Mouse (Mus musculus): ENCODE results near the gene Fsd1l. TPM values are rescaled to one million over a fixed set of nuclear protein-coding genes. Genes with fewer than 3 reads are reported as not detected.
"Not testable (repeated sequence)": the region's sequence is repeated elsewhere in the genome, so short reads cannot be mapped to it uniquely, and the experiment has no call there.

Gene Fsd1l
- polyA plus RNA-seq, 1 experiment from 2014 or later = 23.2 TPM

DNA sequence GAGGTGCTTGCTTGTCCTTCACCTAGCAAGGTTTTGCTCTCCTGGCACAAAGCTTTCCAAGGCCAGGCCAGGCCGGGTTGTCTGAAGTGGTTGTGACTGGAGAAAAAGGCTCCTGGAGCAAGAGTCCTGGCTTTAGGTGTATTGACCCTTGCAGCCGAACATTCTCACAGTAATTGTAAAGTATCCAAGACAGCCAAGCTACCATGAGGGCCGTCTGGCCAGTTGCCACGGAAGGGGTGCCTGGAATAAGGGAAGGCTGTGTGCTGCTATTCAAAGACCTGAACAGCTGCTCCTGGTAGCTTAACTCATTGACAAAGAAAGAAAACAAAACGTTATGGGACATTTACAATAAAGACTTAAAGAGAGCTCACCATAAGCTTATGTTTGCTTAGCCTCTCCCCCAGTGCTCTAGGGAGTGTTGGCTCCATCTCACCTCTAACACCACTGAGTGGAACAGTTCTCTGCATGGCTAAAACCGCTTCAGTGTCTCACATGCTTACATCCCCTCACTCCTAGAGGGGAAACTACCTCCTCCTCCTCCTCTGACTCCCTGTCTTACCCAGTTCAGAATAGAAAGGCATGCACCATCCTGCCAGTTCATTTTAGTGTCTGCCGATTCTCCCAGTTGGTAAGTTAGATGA is 6.1 kb downstream of the Fsd1l start:
- no peak for DNase-seq (ENCODE audit: low spot score)
- Histone ChIP-seq H3K4me1 (replicated peaks) (peaks cover 21% of the 10 kb centered on the region), H3K9me3 (0 out of 2 replicates have a peak, but pooled peaks cover 4% of the 10 kb centered on the region), H3K4me3 (no peak overlapping the region), H3K27ac (no peak overlapping the region), H3K27me3 (ENCODE audit: insufficient read depth, poor library complexity, severe bottlenecking) (no peaks in the 10 kb centered on the region), H3K36me3 (peaks cover 34% of the 10 kb centered on the region)
- 72% methylated on average over 7 of the region's 7 CpGs for WGBS

DNA sequence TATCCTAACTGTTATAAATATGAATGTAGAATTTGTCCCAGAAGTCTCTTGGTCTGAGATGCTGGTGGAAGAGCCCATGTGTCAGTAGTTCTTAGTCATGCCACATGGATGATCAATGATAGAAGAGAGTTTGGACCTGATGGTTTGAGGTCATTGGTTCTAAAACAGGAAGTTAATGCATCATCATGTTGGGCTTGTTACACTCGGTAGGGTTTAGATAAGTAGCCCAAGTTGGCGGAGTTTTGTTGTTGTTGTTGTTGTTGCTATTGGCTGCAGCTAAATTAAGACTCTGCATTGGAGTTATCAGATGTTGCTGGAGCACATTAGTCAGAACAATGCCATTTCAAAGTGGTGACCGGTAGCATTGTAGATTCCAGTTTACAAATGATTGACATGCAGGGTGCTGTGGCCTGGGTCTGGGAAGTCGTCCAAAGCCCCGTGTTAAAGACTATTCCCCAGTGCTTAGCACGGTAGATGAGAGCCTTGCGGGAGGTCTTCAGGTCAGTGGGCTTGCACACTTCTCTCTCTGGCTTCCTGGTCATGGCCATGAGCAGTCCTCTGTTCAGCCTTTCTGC is 7.4 kb downstream of the Fsd1l start:
- no peaks in the 10 kb centered on the region for H3K27me3 ChIP-seq (ENCODE audit: insufficient read depth, poor library complexity, severe bottlenecking)
- DNase-seq (ENCODE audit: low spot score) = no peak
- WGBS = 90% methylated on average over 7 of the region's 7 CpGs
- peaks cover 36% of the 10 kb centered on the region for H3K36me3 ChIP-seq
- H3K4me1 ChIP-seq (replicated peaks) = peaks cover 8% of the 10 kb centered on the region
- H3K27ac ChIP-seq = no peak overlapping the region
- 0 out of 2 replicates have a peak, but pooled peaks cover 4% of the 10 kb centered on the region for H3K9me3 ChIP-seq
- no peak overlapping the region for H3K4me3 ChIP-seq

DNA sequence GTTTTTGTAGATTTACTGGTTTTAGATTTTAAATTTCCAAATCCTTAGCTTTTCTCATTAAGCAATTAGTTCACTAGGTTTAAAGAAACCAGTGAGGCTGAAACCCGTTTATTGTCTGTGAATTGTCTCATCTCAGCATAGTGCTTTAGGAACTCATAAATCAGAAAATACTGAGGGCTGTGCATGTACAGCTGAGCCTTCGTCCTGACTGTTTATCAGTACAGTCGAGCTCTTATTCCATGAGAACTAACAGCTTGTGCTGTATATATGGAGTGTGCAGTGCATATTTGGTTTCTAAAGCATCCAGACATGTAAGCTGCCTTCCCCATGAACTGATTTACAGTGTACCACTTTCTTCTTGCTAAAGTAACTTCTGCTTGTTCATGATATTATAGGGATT is 26.8 kb downstream of the Fsd1l start:
- WGBS = 89% methylated on average over 3 of the region's 3 CpGs

DNA sequence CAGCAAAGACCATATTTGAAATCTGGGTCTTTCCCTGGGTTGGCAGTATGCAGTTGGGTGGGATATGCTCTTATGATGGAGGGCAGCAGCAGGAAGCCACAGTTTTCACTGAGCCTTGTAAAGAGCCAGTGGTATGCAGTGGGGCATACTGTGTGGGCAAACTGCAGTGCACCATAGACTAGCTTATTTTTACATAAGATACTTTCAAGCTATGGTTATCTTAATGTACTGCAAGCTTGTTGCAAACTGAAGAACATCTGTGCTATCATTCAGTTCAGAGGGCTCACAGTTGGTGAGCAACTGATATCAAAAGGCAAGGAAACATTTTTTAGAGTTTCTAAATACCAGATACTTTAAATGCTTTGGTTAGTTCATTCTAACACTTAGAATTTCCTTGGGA is 29.4 kb downstream of the Fsd1l start:
- no peak for DNase-seq (ENCODE audit: low spot score)
- Histone ChIP-seq H3K27ac (no peak overlapping the region), H3K4me3 (no peak overlapping the region), H3K9me3 (no peaks in the 10 kb centered on the region), H3K4me1 (replicated peaks) (no peaks in the 10 kb centered on the region), H3K27me3 (ENCODE audit: insufficient read depth, poor library complexity, severe bottlenecking) (no peaks in the 10 kb centered on the region), H3K36me3 (peaks cover 56% of the 10 kb centered on the region)

More for the DNA sequence above, 26.8 kb downstream of the Fsd1l start:
- H3K9me3 ChIP-seq = no peaks in the 10 kb centered on the region
- no peaks in the 10 kb centered on the region for H3K4me1 ChIP-seq (replicated peaks)
- H3K4me3 ChIP-seq = no peak overlapping the region
- peaks cover 62% of the 10 kb centered on the region for H3K36me3 ChIP-seq
- H3K27me3 ChIP-seq (ENCODE audit: insufficient read depth, poor library complexity, severe bottlenecking) = no peaks in the 10 kb centered on the region
- DNase-seq (ENCODE audit: low spot score) = no peak
- no peak overlapping the region for H3K27ac ChIP-seq

DNA sequence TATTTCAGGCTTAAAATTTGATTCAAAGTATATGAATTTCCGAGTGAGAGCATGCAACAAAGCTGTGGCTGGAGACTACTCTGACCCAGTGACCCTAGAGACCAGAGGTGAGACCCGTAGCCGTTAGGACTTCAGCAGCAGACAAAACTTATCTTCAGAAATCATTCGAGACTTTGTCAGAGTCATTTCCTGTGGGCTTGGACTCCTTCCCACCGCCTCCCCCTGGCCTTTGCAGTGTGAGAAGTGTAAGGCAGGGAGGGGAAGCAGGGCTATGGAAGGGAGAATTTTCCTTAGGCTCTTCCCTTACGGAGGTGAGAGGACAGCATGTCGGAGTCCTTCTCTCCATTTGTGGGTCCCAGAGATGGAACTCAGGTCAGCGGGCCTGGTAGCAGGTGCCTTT is 50.8 kb downstream of the Fsd1l start:
- no peak for DNase-seq (ENCODE audit: low spot score)

DNA sequence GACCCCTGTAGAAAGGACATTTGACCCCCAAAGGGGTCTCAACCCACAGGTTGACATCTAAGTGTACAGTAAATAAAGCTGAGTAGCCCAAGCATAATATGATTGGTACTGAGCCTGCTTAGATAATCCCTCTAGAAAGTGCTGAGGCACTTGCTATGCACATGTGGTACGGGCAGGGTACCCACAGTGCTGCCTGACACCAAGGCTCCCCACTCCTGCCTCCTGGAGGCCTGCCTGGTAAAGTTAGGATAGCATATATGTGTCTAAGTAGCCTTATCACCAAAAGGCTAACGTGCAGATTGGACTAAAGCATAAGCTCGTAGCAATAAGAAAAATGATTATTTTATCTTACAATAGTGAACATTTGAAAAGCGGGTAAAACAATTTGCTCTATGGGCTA is 57.7 kb downstream of the Fsd1l start:
- Histone ChIP-seq H3K27ac (no peak overlapping the region), H3K27me3 (ENCODE audit: insufficient read depth, poor library complexity, severe bottlenecking) (no peaks in the 10 kb centered on the region), H3K9me3 (no peaks in the 10 kb centered on the region), H3K4me1 (replicated peaks) (no peaks in the 10 kb centered on the region), H3K4me3 (no peak overlapping the region), H3K36me3 (peaks cover 25% of the 10 kb centered on the region)
- no peak for DNase-seq (ENCODE audit: low spot score)
- WGBS = 89% methylated on average over 4 of the region's 4 CpGs

More for the DNA sequence above, 50.8 kb downstream of the Fsd1l start:
- H3K27me3 ChIP-seq (ENCODE audit: insufficient read depth, poor library complexity, severe bottlenecking) = no peaks in the 10 kb centered on the region
- H3K27ac ChIP-seq = no peak overlapping the region
- H3K36me3 ChIP-seq = peaks cover 57% of the 10 kb centered on the region
- WGBS = 79% methylated on average over 8 of the region's 8 CpGs
- H3K9me3 ChIP-seq = no peaks in the 10 kb centered on the region
- no peaks in the 10 kb centered on the region for H3K4me1 ChIP-seq (replicated peaks)
- no peak overlapping the region for H3K4me3 ChIP-seq

DNA sequence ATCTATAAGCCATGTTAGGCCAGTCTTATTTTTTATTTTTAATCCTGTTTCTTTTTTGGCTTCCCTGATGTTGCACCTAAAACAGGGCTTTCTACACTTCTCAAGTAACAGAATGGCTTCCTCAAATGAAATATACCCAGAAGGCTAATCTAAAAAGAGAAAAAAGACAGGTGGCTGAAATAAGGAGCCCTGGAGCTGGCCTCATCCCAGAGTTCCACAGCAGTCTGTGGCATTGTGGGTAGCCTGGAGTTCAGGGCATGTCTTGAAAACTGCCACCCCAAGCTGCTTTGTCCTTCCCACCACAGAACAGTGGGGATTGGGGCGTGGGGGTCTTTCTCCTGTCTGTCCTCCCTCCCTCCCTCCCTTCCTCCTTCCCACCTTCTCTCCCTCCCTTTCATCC is 60.1 kb downstream of the Fsd1l start:
- no peak for DNase-seq (ENCODE audit: low spot score)

DNA sequence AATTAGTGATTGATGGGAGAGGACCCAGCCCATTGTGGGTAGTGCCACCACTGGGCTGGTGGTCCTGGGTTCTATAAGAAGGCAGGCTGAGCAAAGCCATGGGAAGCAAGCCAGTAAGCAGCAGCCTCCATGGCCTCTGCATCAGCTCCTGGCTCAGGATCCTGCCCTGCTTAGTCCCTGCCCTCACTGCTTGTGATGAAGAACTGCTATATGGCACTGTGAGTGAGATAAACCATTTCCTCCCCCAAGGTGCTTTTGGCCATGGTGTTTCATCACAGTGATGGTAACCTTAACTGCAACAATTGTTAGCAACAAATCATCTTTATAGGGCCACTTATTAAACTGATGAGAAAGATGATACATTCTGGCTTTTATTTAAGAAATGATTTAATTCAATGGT is 77.9 kb downstream of the Fsd1l start:
- not testable (repeated sequence) for H3K27ac ChIP-seq; H3K4me1 ChIP-seq (replicated peaks); H3K4me3 ChIP-seq; DNase-seq (ENCODE audit: low spot score); H3K9me3 ChIP-seq; H3K27me3 ChIP-seq (ENCODE audit: insufficient read depth, poor library complexity, severe bottlenecking); H3K36me3 ChIP-seq

More for the DNA sequence above, 60.1 kb downstream of the Fsd1l start:
- Histone ChIP-seq H3K27me3 (ENCODE audit: insufficient read depth, poor library complexity, severe bottlenecking) (no peaks in the 10 kb centered on the region), H3K4me3 (no peak overlapping the region), H3K4me1 (replicated peaks) (no peaks in the 10 kb centered on the region), H3K36me3 (peaks cover 25% of the 10 kb centered on the region), H3K9me3 (no peaks in the 10 kb centered on the region), H3K27ac (no peak overlapping the region)
- WGBS = 83% methylated on average over 1 of the region's 1 CpGs

DNA sequence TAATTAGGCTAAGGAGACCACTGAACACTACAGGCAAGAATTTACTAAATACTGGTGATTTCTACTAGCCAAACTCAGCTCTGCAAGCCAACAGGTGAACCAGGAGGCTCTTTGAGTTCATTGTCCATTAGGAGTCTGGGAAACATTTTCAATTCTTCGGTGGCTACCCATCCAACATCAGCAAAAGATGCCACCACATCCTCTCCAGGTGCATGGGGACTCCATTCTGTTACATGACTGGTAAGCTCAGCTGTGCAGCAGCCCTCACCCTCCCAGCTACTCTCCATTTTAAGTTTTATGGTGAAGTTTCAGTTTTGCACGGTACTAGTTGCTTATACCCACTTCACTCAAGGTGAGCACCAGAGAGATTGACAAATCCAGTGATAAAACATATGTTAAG is 78.8 kb downstream of the Fsd1l start:
- H3K27me3 ChIP-seq (ENCODE audit: insufficient read depth, poor library complexity, severe bottlenecking) = no peaks in the 10 kb centered on the region
- DNase-seq (ENCODE audit: low spot score) = no peak
- H3K9me3 ChIP-seq = no peaks in the 10 kb centered on the region
- peaks cover 11% of the 10 kb centered on the region for H3K4me1 ChIP-seq (replicated peaks)
- no peak overlapping the region for H3K4me3 ChIP-seq
- no peaks in the 10 kb centered on the region for H3K36me3 ChIP-seq
- 87% methylated on average over 2 of the region's 2 CpGs for WGBS
- H3K27ac ChIP-seq = no peak overlapping the region

DNA sequence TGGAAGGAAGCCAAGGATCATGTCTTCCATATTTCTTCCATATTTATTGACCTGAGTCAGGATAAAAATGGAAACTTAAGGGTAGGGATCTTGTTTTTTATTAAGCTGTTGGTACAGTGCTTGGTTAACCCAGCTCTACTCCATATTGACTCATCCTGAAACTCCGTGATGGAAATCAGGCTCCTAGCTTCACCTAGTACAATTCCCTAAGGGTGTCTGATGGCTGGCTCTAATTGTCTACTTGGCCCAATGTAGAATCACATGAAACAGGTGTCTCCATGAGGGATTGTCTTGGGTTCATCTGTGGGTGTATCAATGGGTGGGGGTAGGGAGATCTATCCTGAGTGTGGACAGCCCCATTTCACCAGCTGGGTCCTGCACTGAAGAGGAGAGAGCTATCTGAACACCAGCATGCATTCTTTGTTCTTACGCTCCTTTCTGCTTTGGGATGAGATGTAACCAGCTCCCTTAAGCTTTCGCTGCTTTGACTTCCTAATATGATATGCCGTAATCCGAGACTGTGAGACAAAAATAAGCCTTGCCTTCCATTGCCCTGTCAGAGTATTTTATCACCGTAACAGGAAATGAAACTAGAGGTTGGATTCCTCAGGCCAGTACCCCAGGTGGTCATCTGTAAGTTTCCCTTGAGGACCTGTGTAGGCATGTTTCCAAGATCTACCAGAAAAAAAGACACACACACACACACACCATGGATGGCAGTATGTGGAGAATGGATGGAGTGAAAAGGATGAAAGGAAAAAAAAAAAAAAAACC is 79.5 kb downstream of the Fsd1l start:
- Histone ChIP-seq H3K27me3 (ENCODE audit: insufficient read depth, poor library complexity, severe bottlenecking) (no peaks in the 10 kb centered on the region), H3K4me1 (replicated peaks) (peaks cover 17% of the 10 kb centered on the region), H3K27ac (no peak overlapping the region), H3K9me3 (no peaks in the 10 kb centered on the region), H3K4me3 (no peak overlapping the region), H3K36me3 (no peaks in the 10 kb centered on the region)
- no peak for DNase-seq (ENCODE audit: low spot score)
- 88% methylated on average over 6 of the region's 6 CpGs for whole genome bisulfite sequencing

DNA sequence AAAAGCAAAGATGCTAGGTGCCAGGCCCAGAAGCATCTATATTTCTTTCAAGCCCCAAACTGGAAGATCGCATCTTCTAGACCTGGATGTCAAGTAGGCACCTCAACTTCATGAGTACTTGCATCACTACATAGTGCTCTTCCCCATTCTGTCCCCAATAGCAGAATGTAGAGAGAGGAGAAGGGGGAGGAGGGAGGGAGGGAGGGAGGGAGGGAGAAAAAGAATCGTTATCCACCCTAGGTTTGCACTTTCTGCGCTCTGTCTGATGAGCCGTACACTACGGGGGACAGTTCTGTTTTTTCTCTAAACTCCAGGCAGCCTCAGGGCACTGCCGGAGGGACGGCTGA is 82.4 kb downstream of the Fsd1l start, which contains the start of gene Fktn:
Gene Fktn (plus strand): TSS at position 295 of the 347 bp plus-strand sequence.
- no peaks in the 10 kb centered on the region for H3K27me3 ChIP-seq (ENCODE audit: insufficient read depth, poor library complexity, severe bottlenecking)
- H3K4me1 ChIP-seq (replicated peaks) = peaks cover 13% of the 10 kb centered on the region
- 0 out of 2 replicates have a peak, but pooled peaks cover 4% of the 10 kb centered on the region for H3K36me3 ChIP-seq
- 9% methylated on average over 7 of the region's 7 CpGs for WGBS
- no peak for DNase-seq (ENCODE audit: low spot score)
- peak within 1 kb of the TSS; percentile 88 for H3K4me3 ChIP-seq
- H3K9me3 ChIP-seq = no peaks in the 10 kb centered on the region
- peak within 1 kb of the TSS; percentile 94 for H3K27ac ChIP-seq

DNA sequence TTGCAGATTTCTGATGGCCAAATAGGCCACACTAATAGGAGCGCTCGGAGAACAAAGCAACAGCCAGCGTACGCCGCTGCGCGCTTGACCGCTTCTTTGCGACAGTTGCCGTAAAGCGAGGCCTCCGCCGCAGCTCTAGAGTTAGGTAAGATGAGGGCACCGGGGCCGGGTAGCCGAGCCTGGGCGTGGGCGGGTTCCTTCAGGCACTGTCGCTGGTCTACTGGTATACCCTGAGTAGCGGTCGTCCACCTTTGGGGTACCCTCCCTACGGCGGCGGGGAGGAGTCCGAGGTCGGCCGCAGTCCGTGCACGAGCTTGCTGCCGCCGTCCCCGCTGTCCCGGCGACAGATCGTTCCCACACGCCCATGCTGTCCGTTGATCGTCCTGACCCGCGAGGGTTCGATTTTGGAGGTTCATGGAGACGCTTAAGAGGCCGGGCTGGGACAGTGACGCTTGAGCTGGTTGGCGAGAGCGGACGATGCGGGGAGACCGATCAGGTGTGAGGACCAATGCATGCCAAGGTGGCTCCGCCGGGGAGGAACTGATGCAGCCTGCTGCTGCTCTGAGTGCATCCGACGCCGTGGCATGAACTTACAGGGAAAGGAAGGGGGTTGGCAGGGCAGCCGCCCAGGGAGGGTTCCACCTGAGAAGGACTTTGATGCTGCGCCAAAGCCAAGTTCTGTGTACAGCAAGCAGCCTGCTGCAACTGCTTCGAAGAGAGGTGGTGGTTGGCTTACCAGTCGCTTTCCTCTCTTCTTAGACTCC is 83.0 kb downstream of the Fsd1l start:
- peak; percentile 94 for DNase-seq (ENCODE audit: low spot score)
- H3K27me3 ChIP-seq (ENCODE audit: insufficient read depth, poor library complexity, severe bottlenecking) = no peaks in the 10 kb centered on the region
- H3K4me3 ChIP-seq = peak overlapping the region; percentile 88
- H3K36me3 ChIP-seq = 0 out of 2 replicates have a peak, but pooled peaks cover 4% of the 10 kb centered on the region
- H3K4me1 ChIP-seq (replicated peaks) = peaks cover 13% of the 10 kb centered on the region
- H3K9me3 ChIP-seq = no peaks in the 10 kb centered on the region
- WGBS = 5% methylated on average over 58 of the region's 58 CpGs
- peak overlapping the region; percentile 94 for H3K27ac ChIP-seq

DNA sequence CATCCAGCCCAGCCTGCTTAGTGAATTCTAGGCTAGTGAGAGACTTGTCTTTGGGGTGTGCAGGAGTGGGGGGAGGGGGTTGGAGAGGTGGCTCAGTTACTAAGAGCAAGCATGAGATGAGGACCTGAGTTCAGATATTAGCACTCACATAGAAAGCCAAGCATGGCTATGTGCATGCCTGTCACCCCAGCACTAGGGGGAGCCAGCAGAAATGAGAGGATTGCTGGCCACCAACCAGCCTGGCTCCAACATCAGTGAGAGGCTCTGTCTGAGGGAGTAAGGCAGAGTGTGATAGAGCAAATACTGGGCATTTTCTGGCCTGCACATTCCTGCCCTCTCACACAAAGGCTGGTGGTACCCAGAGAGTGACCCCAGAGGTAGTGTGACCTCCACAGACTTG is 84.7 kb downstream of the Fsd1l start:
- H3K4me1 ChIP-seq (replicated peaks) = peaks cover 13% of the 10 kb centered on the region
- no peak for DNase-seq (ENCODE audit: low spot score)
- no peaks in the 10 kb centered on the region for H3K27me3 ChIP-seq (ENCODE audit: insufficient read depth, poor library complexity, severe bottlenecking)
- no peaks in the 10 kb centered on the region for H3K9me3 ChIP-seq
- peaks cover 11% of the 10 kb centered on the region for H3K36me3 ChIP-seq
- H3K27ac ChIP-seq = no peak overlapping the region
- no peak overlapping the region for H3K4me3 ChIP-seq
